ENCODE assay signal across 19 mouse cellular contexts in genomic region chr11:79580660-79581059, GRCm38 (mm10). TPM values are rescaled to one million over a fixed set of nuclear protein-coding genes. Genes with fewer than 3 reads are reported as not detected.
DNase-seq lines count a peak whose midpoint lies in the region; TF ChIP-seq lines count a peak whose summit lies in the region.
"Had no signal": no experiment of that assay in that cellular context is flagged by ENCODE, and none has a peak within 500 bp of the region (broad histone marks: within the 10 kb centered on the region; RNA-seq: fewer than 3 reads in every experiment).

No protein-coding gene starts in this region.

- no peak for DNase-seq in heart, adult 2 months
- no peak for DNase-seq in heart, postnatal 36 days
- no peak for DNase-seq in left cerebral cortex, adult 2 months (ENCODE audit: extremely low spot score in 1 of 2, low spot score in 2 of 2)
- DNase-seq in left cerebral cortex, adult 18-20 months (ENCODE audit: low spot score in 2 of 2): no peak
- no peak for DNase-seq in CH12.LX (ENCODE audit: extremely low read depth)
- DNase-seq in c-Kit-positive CD71-positive TER-119-positive erythroid progenitor cells, embryonic 14.5 days (ENCODE audit: low spot score): no peak
- DNase-seq in left cerebral cortex, adult 11 months (ENCODE audit: low spot score): no peak
- DNase-seq: adrenal gland, adult 8-10 months; cerebellum, postnatal 36 days; layer of hippocampus, postnatal 36 days; lung, postnatal 10 days; right cerebral cortex, postnatal 4 days; thymus, postnatal 4 days had no signal

- no peaks in the 10 kb centered on the region for H3K79me2 ChIP-seq in heart, adult 2 months (replicated peaks; ENCODE audit: control insufficient read depth, insufficient read depth, low read length)
- no peaks in the 10 kb centered on the region for H3K79me2 ChIP-seq in CH12.LX (replicated peaks; ENCODE audit: control insufficient read depth, extremely low read depth, insufficient read depth, poor library complexity, severe bottlenecking)

- no peak for TF ChIP-seq POLR2A in heart, adult 2 months (IDR thresholded peaks at IDR 0.05; ENCODE audit: insufficient read depth, low read depth, low read length)
- no peak for TF ChIP-seq POLR2A in CH12.LX (IDR thresholded peaks at IDR 0.05; ENCODE audit: low read depth, low read length)
- TF ChIP-seq POLR2A in bone marrow, adult 2 months (IDR thresholded peaks at IDR 0.05; ENCODE audit: borderline replicate concordance, control insufficient read depth, low read depth, low read length): no peak

- H3K9ac ChIP-seq in heart, adult 2 months (ENCODE audit: low read depth, low read length): no peak overlapping the region
- H3K9ac ChIP-seq in CH12.LX (ENCODE audit: insufficient read depth, low read depth): no peak overlapping the region
- H3K9ac ChIP-seq: forebrain, embryonic 15.5 days; heart, embryonic 12.5 days; limb, embryonic 15.5 days; midbrain, embryonic 13.5 days had no signal

- no peak overlapping the region for H3K4me2 ChIP-seq in CH12.LX (ENCODE audit: insufficient read depth, low read depth, poor library complexity, severe bottlenecking)
- H3K4me2 ChIP-seq: forebrain, embryonic 15.5 days; heart, embryonic 12.5 days; limb, embryonic 15.5 days; midbrain, embryonic 13.5 days had no signal

- 49% methylated on average over 4 of the region's 4 CpGs for WGBS in heart, adult 2 months
- WGBS in bone marrow, adult 2 months: 37% methylated on average over 4 of the region's 4 CpGs

- H3K9me3 ChIP-seq in CH12.LX (replicated peaks; ENCODE audit: low read length): no peaks in the 10 kb centered on the region
- H3K9me3 ChIP-seq: forebrain, embryonic 15.5 days; heart, embryonic 12.5 days; hindbrain, embryonic 10.5 days; limb, embryonic 15.5 days; midbrain, embryonic 13.5 days had no signal

- dilution Hi-C loops in CH12.LX (cut with MboI; ENCODE audit: extremely low pct_ligation_motif_present, extremely low pct_unique_long_range_greater_than_20kb, low sequenced_read_pairs): no loop called here

- intact Hi-C loops in heart, adult 2 months (cut with DNase I): no loop called here
- intact Hi-C loops in heart, postnatal 36 days (cut with DNase I): no loop called here
- intact Hi-C loops in left cerebral cortex, adult 2 months (cut with DNase I): no loop called here

- H3K27me3 ChIP-seq in heart, adult 2 months (ENCODE audit: control insufficient read depth, insufficient read depth, low read length): no peaks in the 10 kb centered on the region
- H3K27me3 ChIP-seq in CH12.LX (replicated peaks): no peaks in the 10 kb centered on the region
- H3K27me3 ChIP-seq: forebrain, embryonic 15.5 days; heart, embryonic 12.5 days; limb, embryonic 15.5 days; midbrain, embryonic 13.5 days had no signal

- no peak overlapping the region for H3K4me3 ChIP-seq in heart, adult 2 months
- no peak overlapping the region for H3K4me3 ChIP-seq in left cerebral cortex, adult 2 months
- no peak overlapping the region for H3K4me3 ChIP-seq in CH12.LX (replicated peaks in 1 of 3; ENCODE audit: low read depth in 2 of 3, low read length in 2 of 3, poor library complexity in 1 of 3)
- no peak overlapping the region for H3K4me3 ChIP-seq in bone marrow, adult 2 months (replicated peaks; ENCODE audit: control insufficient read depth, low read depth, low read length)
- H3K4me3 ChIP-seq: forebrain, embryonic 15.5 days; heart, embryonic 12.5 days; hindbrain, embryonic 10.5 days; limb, embryonic 15.5 days; midbrain, embryonic 13.5 days had no signal

- no peak overlapping the region for H3K27ac ChIP-seq in heart, adult 2 months
- H3K27ac ChIP-seq in left cerebral cortex, adult 2 months: no peak overlapping the region
- no peak overlapping the region for H3K27ac ChIP-seq in CH12.LX (ENCODE audit: insufficient read depth, low read depth)
- H3K27ac ChIP-seq in bone marrow, adult 2 months (ENCODE audit: control insufficient read depth, insufficient read depth, low read depth, low read length, poor library complexity): no peak overlapping the region
- H3K27ac ChIP-seq: forebrain, embryonic 15.5 days; hindbrain, embryonic 10.5 days; limb, embryonic 15.5 days; midbrain, embryonic 13.5 days had no signal

- peak; percentile 32 for TF ChIP-seq CTCF in heart, adult 2 months (IDR thresholded peaks at IDR 0.05)
- TF ChIP-seq CTCF in left cerebral cortex, adult 2 months (IDR thresholded peaks at IDR 0.05): peak; percentile 32
- peak in 1 of 2 experiments; percentile 58; a peak in 2 of 4 replicates for TF ChIP-seq CTCF in CH12.LX (conservative IDR thresholded peaks at IDR 0.05 in 1 of 2, IDR thresholded peaks at IDR 0.05 in 1 of 2; ENCODE audit: low read depth in 2 of 2, low read length in 2 of 2)
- peak; percentile 42 for TF ChIP-seq CTCF in bone marrow, adult 2 months (IDR thresholded peaks at IDR 0.05; ENCODE audit: control insufficient read depth, insufficient read depth, low read length)

- no peaks in the 10 kb centered on the region for H3K36me3 ChIP-seq in heart, adult 2 months (ENCODE audit: control insufficient read depth, insufficient read depth, low read length)
- peaks cover 9 to 35% of the 10 kb centered on the region in 2 experiments for H3K36me3 ChIP-seq in CH12.LX (replicated peaks in 1 of 2; ENCODE audit: control insufficient read depth in 1 of 2, insufficient read depth in 1 of 2, low read length in 1 of 2)

- no peak for TF ChIP-seq EP300 in heart, adult 2 months (IDR thresholded peaks at IDR 0.05; ENCODE audit: insufficient read depth, low read depth, low read length)
- no peak for TF ChIP-seq EP300 in CH12.LX (IDR thresholded peaks at IDR 0.05; ENCODE audit: low read length)

- in situ Hi-C loops in CH12.LX (cut with MboI; ENCODE audit: low pct_ligation_motif_present, low pct_unique_long_range_greater_than_20kb, low sequenced_read_pairs): loop anchor here (5.0 kb wide), 2 partner anchors 107 to 353 kb away; no protein-coding TSS in a partner anchor

- no peaks in the 10 kb centered on the region; the same call in 1 of the 2 replicates for H3K4me1 ChIP-seq in heart, adult 2 months (ENCODE audit: control insufficient read depth, insufficient read depth, low read length)
- H3K4me1 ChIP-seq in CH12.LX (ENCODE audit: control insufficient read depth in 1 of 2, insufficient read depth in 2 of 2): peaks cover 4 to 28% of the 10 kb centered on the region in 2 experiments; a peak in 3 of 4 replicates
- no peaks in the 10 kb centered on the region; the same call in 1 of the 2 replicates for H3K4me1 ChIP-seq in bone marrow, adult 2 months (ENCODE audit: control insufficient read depth, insufficient read depth, low read length)
- H3K4me1 ChIP-seq: hindbrain, embryonic 10.5 days; limb, embryonic 15.5 days had no signal

- peak; percentile 40 for TF ChIP-seq RAD21 in CH12.LX (IDR thresholded peaks at IDR 0.05; ENCODE audit: low read depth, low read length)

TF ChIP-seq in CH12.LX, 34 proteins besides CTCF, POLR2A, EP300 and RAD21:
- TF ChIP-seq TCF12 (IDR thresholded peaks at IDR 0.05; ENCODE audit: low read depth, low read length) (no peak), SMC3 (IDR thresholded peaks at IDR 0.05; ENCODE audit: low read depth, low read length) (peak; percentile 38; the same call in 1 of the 2 replicates)

RNA-seq across cellular contexts. Expression of gene Rab11fip4, which starts 10.4 kb away (rescaled TPM):
- under 1 TPM; 0.11 to 0.26 TPM for total RNA-seq in heart, adult 2 months (2021)
- 0.20 and 0.66 TPM in 2 replicates for polyA plus RNA-seq in heart, adult 2 months (2012; rRNA removed)
- total RNA-seq in heart, postnatal 36 days (2021): under 1 TPM in 1 of 2 experiments, not detected in 1; 0.03 TPM
- 100 to 1,000 TPM; 246 to 249 TPM for total RNA-seq in left cerebral cortex, adult 2 months (2021)
- total RNA-seq in left cerebral cortex, adult 18-20 months (2021): 100 to 1,000 TPM; 234 to 237 TPM
- total RNA-seq in CH12.LX (2012; rRNA removed) (41.6 and 49.7 TPM in 2 replicates), CH12.LX (2014; rRNA removed) (11.3 and 13.2 TPM in 2 replicates)
- polyA plus RNA-seq in CH12.LX (2012; ENCODE audit: insufficient read length, low read depth): 26.6 and 27.2 TPM in 2 replicates
- polyA plus RNA-seq in bone marrow, adult 2 months (2011; ENCODE audit: insufficient read depth, insufficient read length, low replicate concordance, missing spikeins): 1.3 and 4.7 TPM in 2 replicates

RNA-seq across cellular contexts. Expression of gene Evi2a, which starts 50.3 kb away (rescaled TPM):
- 1 to 10 TPM; 1.9 to 2.0 TPM for total RNA-seq in heart, adult 2 months (2021)
- 3.8 and 4.2 TPM in 2 replicates for polyA plus RNA-seq in heart, adult 2 months (2012; rRNA removed)
- 1 to 10 TPM; 3.1 to 3.7 TPM for total RNA-seq in heart, postnatal 36 days (2021)
- 10 to 100 TPM; 11.6 TPM for total RNA-seq in left cerebral cortex, adult 2 months (2021)
- 10 to 100 TPM; 14.1 to 20.0 TPM for total RNA-seq in left cerebral cortex, adult 18-20 months (2021)
- total RNA-seq in CH12.LX (2012; rRNA removed) (87.4 and 137 TPM in 2 replicates), CH12.LX (2014; rRNA removed) (164 and 165 TPM in 2 replicates)
- 138 and 140 TPM in 2 replicates for polyA plus RNA-seq in CH12.LX (2012; ENCODE audit: insufficient read length, low read depth)
- polyA plus RNA-seq in bone marrow, adult 2 months (2011; ENCODE audit: insufficient read depth, insufficient read length, low replicate concordance, missing spikeins): 5.4 and 13.1 TPM in 2 replicates

RNA-seq across cellular contexts. Expression of gene Evi2, which starts 50.3 kb away (rescaled TPM):
- total RNA-seq in heart, adult 2 months (2021): under 1 TPM; 0.14 to 0.16 TPM
- 0.29 and 0.35 TPM in 2 replicates for polyA plus RNA-seq in heart, adult 2 months (2012; rRNA removed)
- total RNA-seq in heart, postnatal 36 days (2021): under 1 TPM; 0.11 TPM
- total RNA-seq in left cerebral cortex, adult 2 months (2021): not detected
- total RNA-seq in left cerebral cortex, adult 18-20 months (2021): not detected
- total RNA-seq in CH12.LX (2012; rRNA removed) (1.0 and 1.2 TPM in 2 replicates), CH12.LX (2014; rRNA removed) (2.8 and 3.8 TPM in 2 replicates)
- polyA plus RNA-seq in CH12.LX (2012; ENCODE audit: insufficient read length, low read depth): 2.9 and 6.2 TPM in 2 replicates
- 3.6 and 12.0 TPM in 2 replicates for polyA plus RNA-seq in bone marrow, adult 2 months (2011; ENCODE audit: insufficient read depth, insufficient read length, low replicate concordance, missing spikeins)

RNA-seq across cellular contexts. Expression of gene Evi2b, which starts 57.1 kb away (rescaled TPM):
- total RNA-seq in heart, adult 2 months (2021): 1 to 10 TPM in 1 of 2 experiments, under 1 TPM in 1; 0.43 to 1.0 TPM
- 3.8 and 4.2 TPM in 2 replicates for polyA plus RNA-seq in heart, adult 2 months (2012; rRNA removed)
- total RNA-seq in heart, postnatal 36 days (2021): 1 to 10 TPM in 1 of 2 experiments, under 1 TPM in 1; 0.86 to 2.4 TPM
- total RNA-seq in left cerebral cortex, adult 2 months (2021): under 1 TPM; 0.30 to 0.91 TPM
- total RNA-seq in left cerebral cortex, adult 18-20 months (2021): under 1 TPM; 0.59 to 0.74 TPM
- total RNA-seq in CH12.LX (2012; rRNA removed) (10.0 and 12.0 TPM in 2 replicates), CH12.LX (2014; rRNA removed) (37.9 and 40.5 TPM in 2 replicates)
- polyA plus RNA-seq in CH12.LX (2012; ENCODE audit: insufficient read length, low read depth): 86.9 and 105 TPM in 2 replicates
- polyA plus RNA-seq in bone marrow, adult 2 months (2011; ENCODE audit: insufficient read depth, insufficient read length, low replicate concordance, missing spikeins): 28.7 and 78.8 TPM in 2 replicates
- polyA plus RNA-seq: forebrain, embryonic 15.5 days; heart, embryonic 12.5 days; midbrain, embryonic 13.5 days had no signal

Comparison
In these comparisons a context has a peak if more than half of its experiments do, and no peak if none do; other contexts are left out.
1. RNA of gene Rab11fip4, which starts 10.4 kb away (total RNA-seq): 246 to 249 TPM in left cerebral cortex, adult 2 months, 234 to 237 TPM in left cerebral cortex, adult 18-20 months and 11.3 to 49.7 TPM in CH12.LX; 0.11 to 0.26 TPM in heart, adult 2 months and 0.03 TPM in heart, postnatal 36 days; every median in the first group is over 4 times any median in the second.
2. RNA of gene Evi2a, which starts 50.3 kb away (total RNA-seq): 87.4 to 165 TPM in CH12.LX; 14.1 to 20.0 TPM in left cerebral cortex, adult 18-20 months, 11.6 TPM in left cerebral cortex, adult 2 months, 3.1 to 3.7 TPM in heart, postnatal 36 days and 1.9 to 2.0 TPM in heart, adult 2 months; every median in the first group is over 4 times any median in the second.